Mouse (Mus musculus): ENCODE results near the gene Kdelc2. TPM values are rescaled to one million over a fixed set of nuclear protein-coding genes. Genes with fewer than 3 reads are reported as not detected.

Kdelc2 gene
- polyA plus RNA-seq, 1 experiment from 2014 or later = 7.6 TPM

DNA sequence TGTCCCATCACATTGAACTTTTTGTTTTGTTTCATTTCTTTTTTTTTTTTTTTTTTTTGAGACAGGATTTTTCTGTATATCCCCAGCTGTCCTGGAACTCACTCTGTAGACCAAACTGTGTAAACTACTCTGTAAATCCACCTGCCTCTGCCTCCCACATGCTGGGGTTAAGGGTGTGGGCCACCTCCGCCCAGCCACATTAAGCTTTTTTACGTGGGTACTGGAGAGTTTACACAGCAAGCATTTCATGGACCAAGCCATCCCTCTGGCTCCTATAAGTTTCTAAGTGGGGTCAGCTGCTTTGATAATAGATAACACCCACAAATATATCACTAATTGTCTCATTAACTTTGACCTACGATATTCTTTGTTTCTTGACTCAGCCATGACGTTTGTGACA lies 24.7 kb downstream of the Kdelc2 start:
- H3K4me2 ChIP-seq = no peak overlapping the region
- no peak overlapping the region for H3K27ac ChIP-seq (replicated peaks)
- peaks cover 18% of the 10 kb centered on the region for H3K4me1 ChIP-seq
- H3K4me3 ChIP-seq (replicated peaks) = no peak overlapping the region
- 90% methylated on average over 4 of the region's 4 CpGs for WGBS
- no peaks in the 10 kb centered on the region for H3K36me3 ChIP-seq
- H3K9me3 ChIP-seq (replicated peaks) = no peaks in the 10 kb centered on the region
- no peak overlapping the region for H3K9ac ChIP-seq (replicated peaks)
- no peaks in the 10 kb centered on the region for H3K27me3 ChIP-seq (replicated peaks)
- ATAC-seq (ENCODE audit: low FRiP score) = no peak

DNA sequence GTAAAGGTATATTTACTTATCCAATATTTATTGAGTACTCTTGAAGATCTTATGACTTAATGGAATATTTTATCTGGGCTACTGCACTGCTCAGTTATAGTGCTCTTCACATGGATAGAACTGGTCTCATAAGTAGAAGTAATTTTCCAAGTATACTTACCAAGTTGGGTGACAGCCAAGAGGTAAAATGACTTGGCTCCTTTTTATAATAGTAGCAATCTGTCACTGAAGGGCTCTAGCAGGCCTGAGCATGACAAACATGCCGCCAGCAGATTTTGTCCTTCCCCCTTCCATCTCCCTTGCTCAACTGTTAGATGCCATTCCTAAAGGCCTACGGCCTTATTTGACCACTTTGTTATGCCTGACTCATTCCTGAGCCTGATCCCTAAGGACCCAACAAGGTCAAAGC lies 25.1 kb downstream of the Kdelc2 start:
- no peak overlapping the region for H3K4me3 ChIP-seq (replicated peaks)
- H3K36me3 ChIP-seq = no peaks in the 10 kb centered on the region
- no peaks in the 10 kb centered on the region for H3K27me3 ChIP-seq (replicated peaks)
- no peak overlapping the region for H3K9ac ChIP-seq (replicated peaks)
- 80% methylated on average over 2 of the region's 2 CpGs for WGBS
- peaks cover 18% of the 10 kb centered on the region for H3K4me1 ChIP-seq
- no peak for ATAC-seq (ENCODE audit: low FRiP score)
- no peak overlapping the region for H3K4me2 ChIP-seq
- no peaks in the 10 kb centered on the region for H3K9me3 ChIP-seq (replicated peaks)
- H3K27ac ChIP-seq (replicated peaks) = no peak overlapping the region

DNA sequence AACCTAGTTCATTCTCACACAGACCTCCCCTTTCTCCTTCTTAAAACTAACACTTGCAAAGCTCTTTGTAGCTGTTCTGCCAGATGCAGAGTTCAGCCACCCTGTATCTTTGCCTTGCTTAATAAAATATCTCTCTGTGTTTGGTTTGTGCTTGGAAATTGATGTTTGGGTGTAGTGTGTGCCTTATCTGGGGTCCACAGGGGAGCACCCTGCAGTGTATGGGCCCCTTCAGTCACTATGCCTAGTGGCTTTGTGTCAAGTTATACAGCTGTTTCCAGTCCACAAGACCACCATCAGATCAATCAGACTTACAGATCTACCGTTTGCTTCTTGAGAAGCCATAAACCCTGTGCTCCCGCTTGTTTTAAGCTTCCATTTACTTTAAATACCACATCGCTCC lies 25.6 kb downstream of the Kdelc2 start:
- no peaks in the 10 kb centered on the region for H3K36me3 ChIP-seq
- WGBS = 81% methylated on average over 3 of the region's 3 CpGs
- H3K4me2 ChIP-seq = no peak overlapping the region
- no peak overlapping the region for H3K4me3 ChIP-seq (replicated peaks)
- ATAC-seq (ENCODE audit: low FRiP score) = no peak
- H3K4me1 ChIP-seq = peaks cover 16% of the 10 kb centered on the region
- no peak overlapping the region for H3K9ac ChIP-seq (replicated peaks)
- no peak overlapping the region for H3K27ac ChIP-seq (replicated peaks)
- no peaks in the 10 kb centered on the region for H3K9me3 ChIP-seq (replicated peaks)
- H3K27me3 ChIP-seq (replicated peaks) = no peaks in the 10 kb centered on the region

DNA sequence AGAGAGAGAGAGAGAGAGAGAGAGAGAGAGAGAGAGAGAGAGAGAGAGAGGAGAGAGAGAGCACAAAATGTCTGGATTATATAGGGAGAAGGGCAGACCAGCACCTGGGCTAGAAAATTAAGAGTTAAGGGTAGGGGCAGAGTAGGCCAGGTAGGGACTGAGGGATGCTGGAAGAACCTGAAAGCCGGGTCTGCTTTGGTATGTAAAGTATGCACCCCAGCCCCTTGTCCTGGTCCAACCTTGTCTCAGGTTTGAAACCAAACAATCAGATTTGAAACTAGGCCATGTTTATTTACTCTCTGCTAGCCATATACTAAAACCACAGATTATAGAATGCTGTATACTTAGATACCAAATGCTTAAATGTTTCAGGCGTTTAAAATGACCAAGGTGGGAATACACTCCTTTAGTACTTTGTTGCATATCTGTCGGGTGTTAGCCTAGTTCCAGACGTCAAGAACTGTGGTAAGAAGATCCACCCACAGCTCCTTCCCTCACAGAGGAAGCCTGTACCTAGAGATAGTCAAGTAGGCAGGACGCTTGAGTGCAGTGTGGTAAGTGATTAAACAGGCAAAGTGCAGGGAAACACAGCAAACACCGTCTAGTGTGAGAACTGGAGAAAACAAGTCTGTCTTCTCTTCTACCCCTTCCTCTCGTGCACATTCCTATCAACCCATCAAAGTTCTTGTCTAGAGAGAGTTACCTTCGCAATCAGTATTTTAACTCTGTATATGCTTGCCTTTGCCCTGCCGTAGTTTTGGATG lies 38.5 kb downstream of the Kdelc2 start:
- Histone ChIP-seq H3K27me3 (replicated peaks) (no peaks in the 10 kb centered on the region), H3K36me3 (no peaks in the 10 kb centered on the region), H3K4me3 (replicated peaks) (no peak overlapping the region), H3K4me2 (no peak overlapping the region), H3K27ac (replicated peaks) (no peak overlapping the region), H3K9ac (replicated peaks) (no peak overlapping the region), H3K4me1 (no peaks in the 10 kb centered on the region), H3K9me3 (replicated peaks) (no peaks in the 10 kb centered on the region)
- WGBS = 82% methylated on average over 9 of the region's 9 CpGs
- no peak for ATAC-seq (ENCODE audit: low FRiP score)

DNA sequence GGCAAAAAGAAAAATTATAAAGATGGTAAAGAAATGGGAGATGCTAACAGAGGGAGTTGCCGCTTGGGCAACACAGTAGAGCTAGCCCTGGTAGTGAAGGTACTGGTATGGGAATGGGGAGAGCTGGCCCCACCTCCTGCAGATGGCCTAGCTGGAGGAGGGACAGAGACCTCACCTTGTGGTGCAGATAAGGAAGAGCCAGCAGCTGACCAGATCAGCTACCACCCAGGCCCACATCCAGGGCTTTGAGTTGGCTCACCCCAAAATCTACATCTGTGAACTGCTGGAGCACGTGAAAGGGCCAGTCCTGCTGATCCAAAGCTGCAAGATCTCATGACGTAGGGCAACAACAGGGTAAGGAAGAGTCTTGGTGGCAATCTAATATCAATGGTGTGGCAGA lies 42.9 kb downstream of the Kdelc2 start:
- Histone ChIP-seq H3K9me3 (replicated peaks) (no peaks in the 10 kb centered on the region), H3K4me2 (no peak overlapping the region), H3K4me3 (replicated peaks) (no peak overlapping the region), H3K27me3 (replicated peaks) (no peaks in the 10 kb centered on the region), H3K4me1 (no peaks in the 10 kb centered on the region), H3K27ac (replicated peaks) (no peak overlapping the region), H3K36me3 (no peaks in the 10 kb centered on the region), H3K9ac (replicated peaks) (no peak overlapping the region)
- 89% methylated on average over 3 of the region's 3 CpGs for WGBS
- no peak for ATAC-seq (ENCODE audit: low FRiP score)

DNA sequence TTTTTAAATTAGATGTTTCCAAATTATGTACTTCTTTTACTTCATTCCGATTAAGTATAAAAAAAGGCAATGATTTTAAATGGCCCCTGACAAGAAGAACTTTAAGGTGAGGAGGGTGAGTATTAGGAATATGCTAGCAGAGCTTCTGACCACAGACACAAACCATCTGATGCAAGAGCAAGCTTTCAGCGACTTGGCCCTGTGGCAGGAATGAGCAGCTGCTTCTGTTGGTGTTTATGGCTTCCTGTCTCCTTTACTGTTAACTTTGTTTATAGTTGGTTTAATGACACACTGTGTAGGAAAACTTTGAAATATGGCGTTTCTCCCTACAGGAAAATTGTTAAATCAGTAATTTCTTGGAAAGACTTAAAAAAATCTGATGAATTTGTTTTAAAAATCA lies 43.8 kb downstream of the Kdelc2 start:
- no peaks in the 10 kb centered on the region for H3K36me3 ChIP-seq
- no peak overlapping the region for H3K27ac ChIP-seq (replicated peaks)
- 77% methylated on average over 3 of the region's 3 CpGs for WGBS
- H3K4me3 ChIP-seq (replicated peaks) = no peak overlapping the region
- H3K9me3 ChIP-seq (replicated peaks) = no peaks in the 10 kb centered on the region
- H3K4me1 ChIP-seq = no peaks in the 10 kb centered on the region
- H3K4me2 ChIP-seq = no peak overlapping the region
- ATAC-seq (ENCODE audit: low FRiP score) = no peak
- H3K9ac ChIP-seq (replicated peaks) = no peak overlapping the region
- no peaks in the 10 kb centered on the region for H3K27me3 ChIP-seq (replicated peaks)

DNA sequence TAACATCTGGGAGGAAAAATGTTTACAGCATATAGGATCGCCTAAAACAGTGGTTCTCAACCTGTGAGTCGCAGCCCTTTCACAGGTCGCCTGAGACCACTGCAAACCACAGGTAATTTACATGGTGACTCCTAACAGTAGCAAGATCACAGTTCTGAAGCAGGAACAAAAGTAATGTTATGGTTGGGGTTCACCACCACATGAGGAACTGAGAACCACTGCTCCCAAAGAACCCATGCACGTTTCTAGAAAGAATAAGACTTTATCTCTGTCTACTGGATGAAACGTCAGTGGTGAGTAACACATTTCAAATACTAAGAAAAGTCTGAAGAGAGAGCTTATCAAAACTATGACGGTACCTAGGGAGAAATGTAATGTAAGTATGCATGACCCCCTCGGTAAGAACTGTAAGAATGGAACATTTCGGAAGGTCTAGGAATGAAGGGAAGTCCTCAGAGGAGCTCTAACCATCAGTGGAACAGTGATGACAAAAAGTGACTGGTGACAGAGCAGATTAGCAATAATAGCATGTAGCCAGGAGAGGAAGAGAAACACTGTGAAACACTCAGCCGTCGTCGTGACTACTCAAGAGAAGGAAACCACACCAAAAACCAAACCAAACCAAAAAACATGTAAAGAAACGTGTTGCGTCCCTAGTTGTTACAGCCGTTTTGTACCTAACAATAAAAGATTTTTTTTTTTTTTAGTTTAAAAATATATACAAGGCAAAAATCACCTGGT lies 52.2 kb downstream of the Kdelc2 start:
- H3K27me3 ChIP-seq (replicated peaks) = no peaks in the 10 kb centered on the region
- no peak overlapping the region for H3K4me2 ChIP-seq
- H3K36me3 ChIP-seq = peaks cover 23% of the 10 kb centered on the region
- ATAC-seq (ENCODE audit: low FRiP score) = no peak
- H3K27ac ChIP-seq (replicated peaks) = no peak overlapping the region
- H3K9ac ChIP-seq (replicated peaks) = no peak overlapping the region
- WGBS = 92% methylated on average over 14 of the region's 14 CpGs
- no peaks in the 10 kb centered on the region for H3K4me1 ChIP-seq
- H3K4me3 ChIP-seq (replicated peaks) = no peak overlapping the region
- H3K9me3 ChIP-seq (replicated peaks) = no peaks in the 10 kb centered on the region

DNA sequence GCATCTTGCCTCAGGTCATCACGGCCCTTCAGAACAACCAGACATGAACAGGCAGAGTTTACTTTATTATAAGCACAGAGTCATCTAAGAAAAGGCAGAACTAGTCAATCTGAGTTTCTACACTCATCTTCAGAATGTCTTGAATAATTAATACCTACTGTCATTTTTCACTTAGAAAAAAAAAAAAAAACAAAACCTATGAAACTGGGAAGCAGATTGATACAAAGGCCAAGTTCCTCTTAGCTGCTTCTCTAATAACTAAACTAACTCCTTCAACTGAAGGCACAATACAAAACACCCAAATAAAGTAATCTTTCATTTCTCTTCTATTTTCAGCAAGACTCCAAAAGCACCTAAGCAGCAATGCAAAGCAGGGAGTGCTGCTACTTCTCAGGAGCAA lies 66.8 kb downstream of the Kdelc2 start:
- Histone ChIP-seq H3K27ac (replicated peaks) (no peak overlapping the region), H3K27me3 (replicated peaks) (no peaks in the 10 kb centered on the region), H3K4me2 (no peak overlapping the region), H3K4me3 (replicated peaks) (no peak overlapping the region), H3K9me3 (replicated peaks) (no peaks in the 10 kb centered on the region), H3K36me3 (peaks cover 43% of the 10 kb centered on the region), H3K4me1 (no peaks in the 10 kb centered on the region), H3K9ac (replicated peaks) (no peak overlapping the region)
- 95% methylated on average over 1 of the region's 1 CpGs for WGBS
- ATAC-seq (ENCODE audit: low FRiP score) = no peak

Small RNAs within 50 kb of the gene (microRNA-seq; reads per million reads assigned to microRNA genes)
- not detected for gene Mir130c

Other genes with a start within 250 kb of the Kdelc2 start
- 23.4 and 27.1 TPM in 2 replicates for gene Ddx10, start 136.0 kb upstream of the Kdelc2 start, polyA plus RNA-seq (2015; fragmentation: Nextera tagmentation; extraction: Ambion mirVana)
- gene Exph5, start 82.4 kb upstream of the Kdelc2 start, polyA plus RNA-seq (2015; fragmentation: Nextera tagmentation; extraction: Ambion mirVana) = 0.38 and 0.66 TPM in 2 replicates
- gene 4930550C14Rik, start 18.3 kb downstream of the Kdelc2 start, polyA plus RNA-seq (2015; fragmentation: Nextera tagmentation; extraction: Ambion mirVana) = 0.56 and 1.2 TPM in 2 replicates
- 9.2 and 11.8 TPM in 2 replicates for gene Atm, start 152.7 kb downstream of the Kdelc2 start, polyA plus RNA-seq (2015; fragmentation: Nextera tagmentation; extraction: Ambion mirVana)
- gene Npat, start 153.0 kb downstream of the Kdelc2 start, polyA plus RNA-seq (2015; fragmentation: Nextera tagmentation; extraction: Ambion mirVana) = 9.0 and 10.7 TPM in 2 replicates
- gene Acat1, start 226.4 kb downstream of the Kdelc2 start, polyA plus RNA-seq (2015; fragmentation: Nextera tagmentation; extraction: Ambion mirVana) = 173 and 180 TPM in 2 replicates